ENCODE assay signal across 12 mouse cellular contexts in the genomic region with DNA sequence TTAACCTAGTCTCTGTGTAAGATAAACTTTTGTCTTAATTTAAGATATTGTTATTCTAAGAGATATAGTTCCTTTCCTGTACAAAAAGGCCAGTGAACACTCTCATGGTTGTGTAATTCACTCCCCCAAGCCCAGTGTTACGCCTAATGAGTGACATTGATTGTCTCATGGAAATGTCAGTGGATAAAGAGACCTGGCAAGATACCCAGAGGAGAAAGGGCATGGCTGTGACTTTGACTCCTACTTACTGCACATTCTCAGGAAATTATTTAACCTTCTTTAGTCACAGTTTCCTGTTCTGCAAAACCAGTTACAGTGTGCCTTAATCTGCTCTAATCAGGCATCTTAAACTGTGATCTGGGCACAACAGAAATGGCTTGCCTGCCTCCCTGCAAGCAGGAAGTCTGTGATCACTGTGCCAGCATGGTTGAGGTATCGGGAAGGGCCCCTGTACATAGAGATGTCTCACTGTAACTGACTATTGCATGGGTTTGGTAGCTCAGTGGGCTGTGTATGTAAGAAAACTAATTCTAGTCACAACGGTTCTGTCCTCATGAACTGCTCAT. TPM values are rescaled to one million over a fixed set of nuclear protein-coding genes. Genes with fewer than 3 reads are reported as not detected.
DNase-seq lines count a peak whose midpoint lies in the region; ATAC-seq and TF ChIP-seq lines count a peak whose summit lies in the region.
"Had no signal": no experiment of that assay in that cellular context is flagged by ENCODE, and none has a peak within 500 bp of the region (broad histone marks: within the 10 kb centered on the region; RNA-seq: fewer than 3 reads in every experiment).

No protein-coding gene starts in this region.

- H3K36me3 ChIP-seq in heart, embryonic 11.5 days (ENCODE audit: control insufficient read depth, insufficient read depth, low read length), result no peaks in the 10 kb centered on the region
- H3K36me3 ChIP-seq in small intestine, adult 2 months (ENCODE audit: control insufficient read depth, insufficient read depth, low read length), result no peaks in the 10 kb centered on the region; the same call in 1 of the 2 replicates
- H3K36me3 ChIP-seq: embryonic facial prominence, embryonic 10.5 days; forebrain, embryonic 12.5 days had no signal

- DNase-seq in heart, adult 9 months (ENCODE audit: low spot score in 2 of 2), result peak; percentile 26 to 37
- peak; percentile 15 for DNase-seq in thymus, postnatal 0 days (ENCODE audit: low spot score)
- no peak for DNase-seq in thymus, postnatal 10 days (ENCODE audit: low spot score in 2 of 2)
- no peak for DNase-seq in left cerebral cortex, adult 8-10 months (ENCODE audit: low spot score in 2 of 2)
- no peak for DNase-seq in cerebellum, postnatal 25 days
- DNase-seq: cerebellum, adult 11-12 months; lung, adult 18-20 months had no signal

- H3K9me3 ChIP-seq in heart, embryonic 11.5 days (replicated peaks; ENCODE audit: control insufficient read depth, low read length), result no peaks in the 10 kb centered on the region
- H3K9me3 ChIP-seq: embryonic facial prominence, embryonic 10.5 days; forebrain, embryonic 12.5 days had no signal

- H3K27ac ChIP-seq in heart, embryonic 11.5 days (ENCODE audit: low read depth, low read length), result no peak overlapping the region
- 0 out of 2 replicates have a peak overlapping the region, but pooled peaks have one; percentile 22 for H3K27ac ChIP-seq in small intestine, adult 2 months (ENCODE audit: insufficient read depth, low read depth, low read length)
- H3K27ac ChIP-seq: embryonic facial prominence, embryonic 10.5 days; forebrain, embryonic 12.5 days had no signal

- H3K27me3 ChIP-seq in heart, embryonic 11.5 days (ENCODE audit: control insufficient read depth, insufficient read depth, low read length), result no peaks in the 10 kb centered on the region
- no peaks in the 10 kb centered on the region for H3K27me3 ChIP-seq in small intestine, adult 2 months (ENCODE audit: control insufficient read depth, insufficient read depth, low read length)
- H3K27me3 ChIP-seq: forebrain, embryonic 12.5 days had no signal

- peaks cover 12% of the 10 kb centered on the region for H3K4me1 ChIP-seq in heart, embryonic 11.5 days (ENCODE audit: control insufficient read depth, insufficient read depth, low read length)
- H3K4me1 ChIP-seq in small intestine, adult 2 months (ENCODE audit: control insufficient read depth, insufficient read depth, insufficient read length, low read length), result peaks cover 9% of the 10 kb centered on the region

- H3K4me3 ChIP-seq in heart, embryonic 11.5 days (ENCODE audit: low read depth, low read length), result no peak overlapping the region
- H3K4me3 ChIP-seq in small intestine, adult 2 months (ENCODE audit: low read depth, low read length), result no peak overlapping the region
- H3K4me3 ChIP-seq: embryonic facial prominence, embryonic 10.5 days; forebrain, embryonic 12.5 days had no signal

- no peak for TF ChIP-seq POLR2A in small intestine, adult 2 months (IDR thresholded peaks at IDR 0.05; ENCODE audit: low read depth, low read length)

- no peak for TF ChIP-seq CTCF in small intestine, adult 2 months (IDR thresholded peaks at IDR 0.05; ENCODE audit: extremely low read depth, insufficient read length, insufficient replicate concordance, low read depth, low read length)

- no peak for ATAC-seq in heart, embryonic 11.5 days (replicated peaks; ENCODE audit: insufficient number of reproducible peaks, low FRiP score, low TSS enrichment)
- peak; percentile 78 to 81 for ATAC-seq in hematopoietic stem cell, adult 5-6 weeks (replicated peaks in 1 of 2; ENCODE audit: insufficient read depth in 1 of 2, low FRiP score in 2 of 2, low TSS enrichment in 1 of 2, low read depth in 1 of 2, poor library complexity in 2 of 2, severe bottlenecking in 2 of 2)

- no peak overlapping the region for H3K4me2 ChIP-seq in heart, embryonic 11.5 days
- H3K4me2 ChIP-seq: forebrain, embryonic 12.5 days had no signal

- no peak overlapping the region for H3K9ac ChIP-seq in heart, embryonic 11.5 days (ENCODE audit: low read depth, low read length)
- H3K9ac ChIP-seq: forebrain, embryonic 12.5 days had no signal

- WGBS in heart, embryonic 11.5 days (ENCODE audit: insufficient replicate concordance), result 60% methylated on average over 3 of the region's 3 CpGs
- WGBS in small intestine, adult 2 months, result 36% methylated on average over 3 of the region's 3 CpGs

RNA-seq across cellular contexts. Expression of a gene that starts 27.8 kb away (rescaled TPM):
- 52.2 and 54.9 TPM in 2 replicates for polyA plus RNA-seq in heart, embryonic 11.5 days (2014; fragmentation: Nextera tagmentation; extraction: Ambion mirVana)
- polyA plus RNA-seq in thymus, postnatal 0 days (2015; fragmentation: Nextera tagmentation; extraction: Ambion mirVana), result 20.9 and 25.4 TPM in 2 replicates
- 61.6 and 90.8 TPM in 2 replicates for total RNA-seq in hematopoietic stem cell, adult 5-6 weeks (2017)
- 9.6 and 25.3 TPM in 2 replicates for polyA plus RNA-seq in small intestine, adult 2 months (2012; rRNA removed)
- total RNA-seq in left cerebral cortex, adult 8-10 months (2022), result 100 to 1,000 TPM; 870 to 989 (median 929) TPM

Comparison
In these comparisons a context has a peak if more than half of its experiments do, and no peak if none do; other contexts are left out.
1. DNase-seq: peak in heart, adult 9 months (2 of 2) and thymus, postnatal 0 days (single experiment); none in thymus, postnatal 10 days (0 of 2), left cerebral cortex, adult 8-10 months (0 of 2) and cerebellum, postnatal 25 days (0 of 2).